Mouse (Mus musculus) hindbrain, embryonic 12.5 days (tissue): ENCODE data around the gene Gm10134. TPM values are rescaled to one million over a fixed set of nuclear protein-coding genes. Genes with fewer than 3 reads are reported as not detected.

Experiments used
- ATAC-seq: fragments of 200-750 bp; cut with Nextera tagmentation; 2 replicates; pipeline ENCODE4 v1.8.0; 2017; ENCODE audit warnings: moderate TSS enrichment; ENCODE audit not compliant: low FRiP score
- H3K27ac ChIP-seq: fragments of 300-500 bp; sonication (generic); 2 replicates; pipeline ENCODE4 v1.5.1; 2016; ENCODE audit warnings: mild to moderate bottlenecking
- H3K27me3 ChIP-seq: fragments of 300-500 bp; sonication (generic); 2 replicates; pipeline ENCODE4 v1.6.1; 2016; ENCODE audit warnings: mild to moderate bottlenecking
- H3K36me3 ChIP-seq: fragments of 300-500 bp; sonication (generic); 2 replicates; pipeline ENCODE4 v1.6.1; 2016; ENCODE audit warnings: mild to moderate bottlenecking
- H3K4me1 ChIP-seq: fragments of 300-500 bp; sonication (generic); 2 replicates; pipeline ENCODE4 v1.6.1; 2016
- H3K4me2 ChIP-seq: fragments of 300-500 bp; sonication (generic); replicated peaks from 2 replicates; pipeline ENCODE4 v1.6.1; 2016; ENCODE audit warnings: mild to moderate bottlenecking
- H3K4me3 ChIP-seq: fragments of 300-500 bp; sonication (generic); 2 replicates; pipeline ENCODE4 v1.5.1; 2016; ENCODE audit warnings: mild to moderate bottlenecking
- H3K9ac ChIP-seq: fragments of 300-500 bp; sonication (generic); 2 replicates; pipeline ENCODE4 v1.6.1; 2016; ENCODE audit warnings: mild to moderate bottlenecking, moderate library complexity
- H3K9me3 ChIP-seq: fragments of 300-500 bp; sonication (generic); replicated peaks from 2 replicates; pipeline ENCODE4 v1.6.1; 2016; ENCODE audit warnings: mild to moderate bottlenecking
- WGBS: fragments of 180-500 bp; shearing (Covaris S2); methylation state at CpG from one replicate; pipeline ENCODE4 v1.1.7; 2016; 5-methylcytosine and 5-hydroxymethylcytosine counted together
- polyA plus RNA-seq: library from polyadenylated mRNA; unstranded; fragments of >200 nt; fragmentation: Nextera tagmentation; extraction: Ambion mirVana; gene quantifications from 2 replicates; pipeline ENCODE4 v1.2.1, GENCODE M21; 2016

The Gm10134 gene
- polyA plus RNA-seq, 1 experiment from 2014 or later = 1.8 TPM

DNA sequence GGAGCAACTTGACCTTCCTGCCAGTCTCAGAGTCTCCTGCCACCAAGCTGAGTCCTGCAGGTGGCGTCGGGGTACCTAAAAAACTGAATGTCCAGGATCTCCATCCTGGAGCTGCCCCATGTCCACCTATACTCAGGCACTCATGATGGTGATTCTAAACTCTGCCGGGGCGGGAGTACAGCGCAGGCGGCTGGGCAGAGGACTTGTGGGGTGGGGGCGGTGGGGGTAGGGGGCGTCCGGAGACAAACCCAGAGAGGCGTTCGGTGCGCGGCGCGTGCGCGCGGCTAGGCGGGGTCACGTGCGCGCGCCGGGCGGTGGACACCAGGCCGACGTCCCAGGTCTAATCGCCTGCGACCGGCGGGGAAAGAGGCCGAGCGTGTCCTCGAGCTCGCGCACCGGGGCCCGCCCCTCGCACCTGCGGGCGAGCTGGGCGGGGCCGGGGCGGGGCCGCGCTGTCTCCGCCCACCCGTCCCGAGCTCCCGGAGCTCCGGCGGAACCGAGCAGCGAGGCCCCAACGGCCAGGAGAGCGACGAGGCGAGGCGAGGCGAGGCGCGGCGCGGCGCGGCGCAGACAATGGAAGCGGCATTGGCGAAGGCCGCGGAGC is 7.0 kb downstream of the Gm10134 start, which contains the start of gene Ralgds:
TSS of gene Ralgds (plus strand) at position 328 of the 604 bp plus-strand sequence.
- peak; percentile 62 for ATAC-seq
- 0% methylated on average over 57 of the region's 71 CpGs for WGBS
- no peaks in the 10 kb centered on the region for H3K9me3 ChIP-seq

GRCm38 (mm10) chr2:28513431-28514370 is 7.8 kb downstream of the Gm10134 start:
- peaks cover 44% of the 10 kb centered on the region for H3K4me1 ChIP-seq
- no peaks in the 10 kb centered on the region for H3K9me3 ChIP-seq
- no peaks in the 10 kb centered on the region for H3K27me3 ChIP-seq
- WGBS = 6% methylated on average over 47 of the region's 47 CpGs
- peak overlapping the region; percentile 85 for H3K4me3 ChIP-seq
- H3K9ac ChIP-seq = peak overlapping the region; percentile 95
- peaks cover 5% of the 10 kb centered on the region for H3K36me3 ChIP-seq
- peak overlapping the region; percentile 93 for H3K27ac ChIP-seq
- peak; percentile 39 for ATAC-seq
- H3K4me2 ChIP-seq = peak overlapping the region; percentile 79

More for the DNA sequence above, 7.0 kb downstream of the Gm10134 start, which contains the start of gene Ralgds:
- peaks cover 5% of the 10 kb centered on the region for H3K36me3 ChIP-seq
- peak within 1 kb of the TSS; percentile 85 for H3K4me3 ChIP-seq
- peaks cover 36% of the 10 kb centered on the region for H3K4me1 ChIP-seq
- H3K4me2 ChIP-seq = peak within 1 kb of the TSS; percentile 79
- no peaks in the 10 kb centered on the region for H3K27me3 ChIP-seq
- peak within 1 kb of the TSS; percentile 93 for H3K27ac ChIP-seq
- peak within 1 kb of the TSS; percentile 95 for H3K9ac ChIP-seq

- Histone ChIP-seq H3K27ac (peak overlapping the region; percentile 93; the same call in 1 of the 2 replicates), H3K4me2 (peak overlapping the region; percentile 79), H3K27me3 (no peaks in the 10 kb centered on the region), H3K9ac (peak overlapping the region; percentile 95), H3K9me3 (no peaks in the 10 kb centered on the region), H3K4me3 (peak overlapping the region; percentile 85), H3K36me3 (peaks cover 5% of the 10 kb centered on the region), H3K4me1 (peaks cover 52% of the 10 kb centered on the region)
- ATAC-seq = no peak
- 17% methylated on average over 5 of the region's 5 CpGs for WGBS
Measured at GRCm38 (mm10) chr2:28514489-28514888, 8.6 kb downstream of the Gm10134 start.

GRCm38 (mm10) chr2:28517206-28517909 is 11.5 kb downstream of the Gm10134 start:
- no peak overlapping the region for H3K4me3 ChIP-seq
- no peak overlapping the region for H3K9ac ChIP-seq
- H3K36me3 ChIP-seq = peaks cover 5% of the 10 kb centered on the region
- H3K4me1 ChIP-seq = peaks cover 70% of the 10 kb centered on the region
- no peak overlapping the region for H3K4me2 ChIP-seq
- 41% methylated on average over 5 of the region's 5 CpGs for WGBS
- H3K9me3 ChIP-seq = no peaks in the 10 kb centered on the region
- H3K27me3 ChIP-seq = no peaks in the 10 kb centered on the region
- no peak for ATAC-seq
- no peak overlapping the region for H3K27ac ChIP-seq

GRCm38 (mm10) chr2:28518231-28518630 is 12.3 kb downstream of the Gm10134 start:
- no peak for ATAC-seq
- Histone ChIP-seq H3K4me1 (peaks cover 72% of the 10 kb centered on the region), H3K27me3 (no peaks in the 10 kb centered on the region), H3K27ac (peak overlapping the region; percentile 25), H3K9me3 (no peaks in the 10 kb centered on the region), H3K9ac (peak overlapping the region; percentile 13; the same call in 1 of the 2 replicates), H3K4me3 (no peak overlapping the region), H3K4me2 (peak overlapping the region; percentile 8; the same call in 1 of the 2 replicates), H3K36me3 (peaks cover 5% of the 10 kb centered on the region)
- WGBS = 22% methylated on average over 2 of the region's 2 CpGs

GRCm38 (mm10) chr2:28520581-28520980 is 14.7 kb downstream of the Gm10134 start:
- no peaks in the 10 kb centered on the region for H3K9me3 ChIP-seq
- H3K27ac ChIP-seq = no peak overlapping the region
- H3K36me3 ChIP-seq = peaks cover 5% of the 10 kb centered on the region
- ATAC-seq = no peak
- WGBS = 70% methylated on average over 5 of the region's 5 CpGs
- H3K9ac ChIP-seq = no peak overlapping the region
- H3K4me2 ChIP-seq = no peak overlapping the region
- H3K4me1 ChIP-seq = peaks cover 80% of the 10 kb centered on the region
- no peak overlapping the region for H3K4me3 ChIP-seq
- H3K27me3 ChIP-seq = no peaks in the 10 kb centered on the region

DNA sequence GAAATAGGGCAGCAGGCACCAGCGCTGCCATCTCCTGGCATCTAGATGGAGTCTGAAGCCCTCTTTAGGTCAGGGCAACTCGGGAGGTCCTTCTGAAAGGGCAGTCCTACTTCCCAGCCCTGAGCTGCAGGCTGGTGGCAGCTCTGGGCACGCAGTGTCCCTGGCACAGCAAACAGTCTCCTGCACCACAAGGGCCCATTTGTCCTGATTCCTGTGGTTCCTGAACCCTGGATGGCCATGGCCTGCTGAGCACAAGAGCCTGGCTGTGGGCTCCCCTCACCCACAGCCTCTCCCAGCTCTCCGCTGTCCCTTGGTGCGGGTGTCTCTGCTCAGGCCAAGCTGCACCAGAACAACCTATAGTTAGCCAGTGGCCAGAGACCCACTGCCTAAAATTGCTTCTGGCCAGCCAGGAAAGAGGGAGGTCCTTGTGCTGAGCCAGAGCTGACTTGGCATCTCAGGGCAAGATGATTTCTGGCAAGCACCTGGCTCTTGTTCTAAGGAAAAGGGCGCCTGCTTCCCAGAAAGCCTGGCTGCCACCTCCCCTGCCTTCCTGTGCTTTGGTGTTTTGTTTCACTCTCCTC is 15.8 kb downstream of the Gm10134 start:
- H3K27ac ChIP-seq = no peak overlapping the region
- H3K4me2 ChIP-seq = no peak overlapping the region
- H3K4me1 ChIP-seq = peaks cover 80% of the 10 kb centered on the region
- no peak overlapping the region for H3K4me3 ChIP-seq
- no peaks in the 10 kb centered on the region for H3K27me3 ChIP-seq
- no peaks in the 10 kb centered on the region for H3K9me3 ChIP-seq
- H3K36me3 ChIP-seq = peaks cover 5% of the 10 kb centered on the region
- WGBS = 84% methylated on average over 6 of the region's 6 CpGs
- ATAC-seq = no peak
- no peak overlapping the region for H3K9ac ChIP-seq

DNA sequence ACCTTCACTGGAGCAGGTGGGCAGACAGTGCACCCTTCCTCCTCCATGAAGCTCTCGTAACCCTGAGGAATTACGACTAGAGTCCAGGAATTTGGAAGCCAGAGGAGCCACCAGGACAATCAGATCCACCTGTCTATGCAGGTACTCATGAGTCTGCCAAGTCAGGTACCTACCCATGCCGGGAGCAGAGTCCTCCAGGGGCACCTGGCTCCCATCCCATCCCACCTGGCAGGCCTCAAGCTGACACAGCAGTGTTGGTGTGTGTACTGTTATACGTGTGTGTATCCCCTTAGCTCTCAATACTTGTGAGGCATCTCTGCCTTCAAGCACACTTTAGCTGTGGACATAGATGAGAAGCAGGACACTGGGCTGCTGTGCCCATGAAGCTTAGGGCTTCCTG is 16.3 kb downstream of the Gm10134 start:
- peaks cover 78% of the 10 kb centered on the region for H3K4me1 ChIP-seq

GRCm38 (mm10) chr2:28523643-28524117 is 17.8 kb downstream of the Gm10134 start:
- no peak overlapping the region for H3K4me2 ChIP-seq
- H3K27me3 ChIP-seq = no peaks in the 10 kb centered on the region
- H3K9me3 ChIP-seq = no peaks in the 10 kb centered on the region
- peak overlapping the region; percentile 92 for H3K27ac ChIP-seq
- H3K9ac ChIP-seq = no peak overlapping the region
- WGBS = 11% methylated on average over 5 of the region's 5 CpGs
- ATAC-seq = peak; percentile 74
- H3K4me3 ChIP-seq = no peak overlapping the region
- H3K4me1 ChIP-seq = peaks cover 76% of the 10 kb centered on the region
- no peaks in the 10 kb centered on the region for H3K36me3 ChIP-seq

More for the DNA sequence above, 16.3 kb downstream of the Gm10134 start:
- Histone ChIP-seq H3K27ac (no peak overlapping the region), H3K9me3 (no peaks in the 10 kb centered on the region), H3K36me3 (peaks cover 4% of the 10 kb centered on the region; the same call in 1 of the 2 replicates), H3K27me3 (no peaks in the 10 kb centered on the region), H3K4me2 (no peak overlapping the region), H3K4me3 (no peak overlapping the region), H3K9ac (no peak overlapping the region)
- WGBS = 88% methylated on average over 4 of the region's 4 CpGs
- no peak for ATAC-seq

GRCm38 (mm10) chr2:28524406-28524805 is 18.5 kb downstream of the Gm10134 start:
- Histone ChIP-seq H3K4me2 (no peak overlapping the region), H3K9ac (0 out of 2 replicates have a peak overlapping the region, but pooled peaks have one; percentile 29), H3K9me3 (no peaks in the 10 kb centered on the region), H3K4me3 (no peak overlapping the region), H3K36me3 (no peaks in the 10 kb centered on the region), H3K27ac (peak overlapping the region; percentile 92; the same call in 1 of the 2 replicates), H3K27me3 (no peaks in the 10 kb centered on the region), H3K4me1 (peaks cover 77% of the 10 kb centered on the region)
- 75% methylated on average over 10 of the region's 10 CpGs for WGBS
- no peak for ATAC-seq

DNA sequence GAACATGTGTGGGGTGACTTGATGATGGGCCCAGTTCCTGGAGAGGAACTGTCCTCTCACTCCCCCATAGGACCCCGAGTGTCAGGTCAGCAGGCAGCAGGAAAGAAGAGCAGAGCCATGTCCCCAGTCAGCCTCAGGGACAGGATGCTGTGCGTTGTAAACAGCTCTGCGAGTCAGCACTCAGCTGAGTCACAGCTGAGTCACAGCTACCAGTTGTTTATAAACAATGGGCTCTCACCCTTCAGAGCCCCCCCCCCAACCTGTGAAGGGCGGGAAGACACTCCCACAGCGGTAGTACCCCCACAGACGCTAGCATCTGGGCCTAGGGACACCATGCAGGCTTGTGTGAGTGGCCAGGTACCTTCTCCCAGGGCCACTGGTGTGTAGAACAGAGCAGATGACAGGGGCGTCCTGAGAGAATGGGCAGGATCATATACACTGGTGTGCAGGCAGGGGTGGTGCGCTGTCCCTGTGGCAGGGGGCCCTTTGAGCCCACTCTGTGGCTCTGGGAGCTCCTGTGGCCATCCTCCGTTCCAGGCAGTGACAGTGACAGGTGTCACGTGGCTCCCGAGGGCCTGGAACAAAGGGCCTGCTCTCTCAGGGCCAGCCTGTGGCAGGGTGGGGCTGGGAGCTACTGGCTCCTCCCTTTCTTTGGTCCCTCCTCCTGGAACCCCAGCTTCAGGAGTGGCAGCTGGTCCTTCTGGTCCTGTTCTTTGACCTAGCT is 19.5 kb downstream of the Gm10134 start:
- Histone ChIP-seq H3K9me3 (no peaks in the 10 kb centered on the region), H3K4me3 (no peak overlapping the region), H3K9ac (peak overlapping the region; percentile 44), H3K36me3 (no peaks in the 10 kb centered on the region), H3K27me3 (no peaks in the 10 kb centered on the region), H3K4me2 (peak overlapping the region; percentile 29), H3K4me1 (peaks cover 79% of the 10 kb centered on the region), H3K27ac (peak overlapping the region; percentile 92)
- 12% methylated on average over 11 of the region's 11 CpGs for WGBS
- peak; percentile 82 for ATAC-seq
